ENCODE assay signal across 11 mouse cellular contexts in the genomic region with DNA sequence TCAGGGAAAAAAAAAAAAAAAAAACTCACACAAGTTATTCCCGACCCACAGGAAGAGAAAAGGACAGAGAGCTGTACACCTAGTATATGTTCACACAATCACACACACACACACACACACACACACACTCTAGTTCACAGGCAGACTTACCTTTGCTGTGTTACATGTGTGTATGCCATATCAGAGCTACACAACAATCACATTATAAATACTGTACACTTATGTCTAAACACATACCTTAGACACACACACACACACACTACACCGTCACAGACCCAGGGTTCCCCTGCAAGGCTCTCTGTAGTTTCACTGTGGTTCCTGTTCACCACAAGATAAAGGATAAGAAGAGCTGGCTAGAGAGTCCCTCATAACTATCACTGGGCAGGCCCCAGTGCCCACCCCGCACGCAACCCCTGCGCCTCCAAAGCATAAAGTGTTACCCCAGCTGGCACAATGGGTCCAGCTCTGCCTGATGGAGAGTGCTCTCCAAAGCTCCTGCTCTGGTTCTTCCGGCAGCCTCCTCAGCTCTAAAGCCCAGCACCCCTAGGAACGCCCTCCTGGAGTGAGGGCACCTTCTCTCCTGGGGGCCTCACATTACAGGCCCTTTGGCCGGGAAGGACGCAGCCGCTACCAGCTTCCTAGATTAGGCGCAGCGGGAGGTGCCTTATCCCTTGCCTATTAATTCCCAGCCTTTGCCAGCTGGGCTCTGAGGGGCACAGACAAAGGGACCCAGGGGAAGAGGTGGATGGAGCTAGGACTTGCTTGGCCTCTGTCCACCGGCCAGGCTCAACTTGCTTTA.
DNase-seq lines count a peak whose midpoint lies in the region; ATAC-seq and TF ChIP-seq lines count a peak whose summit lies in the region.
"Had no signal": no experiment of that assay in that cellular context is flagged by ENCODE, and none has a peak within 500 bp of the region (broad histone marks: within the 10 kb centered on the region; RNA-seq: fewer than 3 reads in every experiment).

No protein-coding gene starts in this region.

- no peaks in the 10 kb centered on the region for H3K9me3 ChIP-seq in kidney, embryonic 15.5 days (replicated peaks)
- H3K9me3 ChIP-seq in embryonic facial prominence, embryonic 15.5 days (replicated peaks): no peaks in the 10 kb centered on the region
- no peaks in the 10 kb centered on the region for H3K9me3 ChIP-seq in hindbrain, postnatal 0 days (ENCODE audit: low read length)
- H3K9me3 ChIP-seq in neural tube, embryonic 15.5 days (replicated peaks): no peaks in the 10 kb centered on the region
- H3K9me3 ChIP-seq in liver, embryonic 12.5 days (replicated peaks): no peaks in the 10 kb centered on the region
- H3K9me3 ChIP-seq: megakaryocyte, embryonic 14.5 days had no signal

- H3K36me3 ChIP-seq in kidney, embryonic 15.5 days: peaks cover 32% of the 10 kb centered on the region
- H3K36me3 ChIP-seq in embryonic facial prominence, embryonic 15.5 days: peaks cover 31% of the 10 kb centered on the region
- H3K36me3 ChIP-seq in hindbrain, postnatal 0 days (ENCODE audit: insufficient read depth, low read length): peaks cover 24% of the 10 kb centered on the region
- H3K36me3 ChIP-seq in neural tube, embryonic 15.5 days: peaks cover 19% of the 10 kb centered on the region; the same call in 1 of the 2 replicates
- no peaks in the 10 kb centered on the region for H3K36me3 ChIP-seq in liver, embryonic 12.5 days

- H3K4me3 ChIP-seq in kidney, embryonic 15.5 days (replicated peaks): no peak overlapping the region
- no peak overlapping the region for H3K4me3 ChIP-seq in embryonic facial prominence, embryonic 15.5 days (replicated peaks)
- no peak overlapping the region for H3K4me3 ChIP-seq in hindbrain, postnatal 0 days (ENCODE audit: low read length)
- H3K4me3 ChIP-seq in neural tube, embryonic 15.5 days (replicated peaks): no peak overlapping the region
- no peak overlapping the region for H3K4me3 ChIP-seq in liver, embryonic 12.5 days
- H3K4me3 ChIP-seq: megakaryocyte, embryonic 14.5 days had no signal

- H3K4me2 ChIP-seq in kidney, embryonic 15.5 days: peak overlapping the region; percentile 45
- H3K4me2 ChIP-seq in embryonic facial prominence, embryonic 15.5 days (replicated peaks): 0 out of 2 replicates have a peak overlapping the region, but pooled peaks have one; percentile 27
- H3K4me2 ChIP-seq in hindbrain, postnatal 0 days (ENCODE audit: low read depth, low read length): 0 out of 2 replicates have a peak overlapping the region, but pooled peaks have one; percentile 11
- peak overlapping the region; percentile 17; the same call in 1 of the 2 replicates for H3K4me2 ChIP-seq in neural tube, embryonic 15.5 days
- H3K4me2 ChIP-seq in liver, embryonic 12.5 days: no peak overlapping the region

- peaks cover 25% of the 10 kb centered on the region for H3K4me1 ChIP-seq in kidney, embryonic 15.5 days
- H3K4me1 ChIP-seq in embryonic facial prominence, embryonic 15.5 days: peaks cover 36% of the 10 kb centered on the region
- peaks cover 11% of the 10 kb centered on the region for H3K4me1 ChIP-seq in hindbrain, postnatal 0 days (ENCODE audit: insufficient read depth, low read length)
- H3K4me1 ChIP-seq in neural tube, embryonic 15.5 days: peaks cover 25% of the 10 kb centered on the region
- H3K4me1 ChIP-seq in liver, embryonic 12.5 days: 0 out of 2 replicates have a peak, but pooled peaks cover 4% of the 10 kb centered on the region
- H3K4me1 ChIP-seq: megakaryocyte, embryonic 14.5 days had no signal

- TF ChIP-seq CTCF in hindbrain, postnatal 0 days (IDR thresholded peaks at IDR 0.05; ENCODE audit: low read depth): no peak

- ATAC-seq in kidney, embryonic 15.5 days (replicated peaks; ENCODE audit: low FRiP score): no peak
- no peak for ATAC-seq in embryonic facial prominence, embryonic 15.5 days (ENCODE audit: insufficient number of reproducible peaks, low FRiP score, low TSS enrichment, low read depth)
- no peak for ATAC-seq in hindbrain, postnatal 0 days
- ATAC-seq in neural tube, embryonic 15.5 days (ENCODE audit: low FRiP score): no peak
- ATAC-seq in liver, embryonic 12.5 days: no peak

- DNase-seq in kidney, adult 8-10 months: no peak
- DNase-seq in hindbrain, postnatal 0 days (ENCODE audit: low spot score): no peak
- no peak for DNase-seq in adrenal gland, adult 8-10 months
- DNase-seq in layer of hippocampus, postnatal 14 days (ENCODE audit: low spot score in 2 of 2): no peak
- DNase-seq: cerebellum, adult 2 months; gastrocnemius, postnatal 25 days had no signal

- no peaks in the 10 kb centered on the region for H3K27me3 ChIP-seq in kidney, embryonic 15.5 days
- H3K27me3 ChIP-seq in embryonic facial prominence, embryonic 15.5 days: no peaks in the 10 kb centered on the region
- H3K27me3 ChIP-seq in hindbrain, postnatal 0 days (ENCODE audit: insufficient read depth, low read length): no peaks in the 10 kb centered on the region
- H3K27me3 ChIP-seq in neural tube, embryonic 15.5 days (replicated peaks): no peaks in the 10 kb centered on the region
- H3K27me3 ChIP-seq in liver, embryonic 12.5 days (replicated peaks): no peaks in the 10 kb centered on the region

- peak overlapping the region; percentile 70; the same call in 1 of the 2 replicates for H3K27ac ChIP-seq in kidney, embryonic 15.5 days
- no peak overlapping the region; the same call in none of the 2 replicates for H3K27ac ChIP-seq in embryonic facial prominence, embryonic 15.5 days (replicated peaks)
- no peak overlapping the region; the same call in 1 of the 2 replicates for H3K27ac ChIP-seq in hindbrain, postnatal 0 days
- no peak overlapping the region; the same call in 1 of the 2 replicates for H3K27ac ChIP-seq in neural tube, embryonic 15.5 days (replicated peaks)
- no peak overlapping the region for H3K27ac ChIP-seq in liver, embryonic 12.5 days

- WGBS in kidney, embryonic 15.5 days: 64% methylated on average over 13 of the region's 13 CpGs
- 59% methylated on average over 13 of the region's 13 CpGs for WGBS in embryonic facial prominence, embryonic 15.5 days
- WGBS in hindbrain, postnatal 0 days: 48% methylated on average over 12 of the region's 13 CpGs
- WGBS in neural tube, embryonic 15.5 days: 41% methylated on average over 13 of the region's 13 CpGs
- 73% methylated on average over 13 of the region's 13 CpGs for WGBS in liver, embryonic 12.5 days (ENCODE audit: insufficient replicate concordance)

- no peak overlapping the region for H3K9ac ChIP-seq in kidney, embryonic 15.5 days
- no peak overlapping the region for H3K9ac ChIP-seq in embryonic facial prominence, embryonic 15.5 days
- H3K9ac ChIP-seq in hindbrain, postnatal 0 days (replicated peaks; ENCODE audit: low read length): no peak overlapping the region
- H3K9ac ChIP-seq in neural tube, embryonic 15.5 days (replicated peaks): no peak overlapping the region
- H3K9ac ChIP-seq in liver, embryonic 12.5 days: no peak overlapping the region
